Mouse (Mus musculus) MN1 (cell line): Measurements from ENCODE around the gene Tbl2.
A peak's percentile ranks its signal among the peaks of the same experiment; 100 is the strongest.

Experiments used
- DNase-seq: peaks from one replicate; pipeline ENCODE4 v3.0.0-alpha.2; 2016; ENCODE audit warnings: low spot score

The Tbl2 gene

DNA sequence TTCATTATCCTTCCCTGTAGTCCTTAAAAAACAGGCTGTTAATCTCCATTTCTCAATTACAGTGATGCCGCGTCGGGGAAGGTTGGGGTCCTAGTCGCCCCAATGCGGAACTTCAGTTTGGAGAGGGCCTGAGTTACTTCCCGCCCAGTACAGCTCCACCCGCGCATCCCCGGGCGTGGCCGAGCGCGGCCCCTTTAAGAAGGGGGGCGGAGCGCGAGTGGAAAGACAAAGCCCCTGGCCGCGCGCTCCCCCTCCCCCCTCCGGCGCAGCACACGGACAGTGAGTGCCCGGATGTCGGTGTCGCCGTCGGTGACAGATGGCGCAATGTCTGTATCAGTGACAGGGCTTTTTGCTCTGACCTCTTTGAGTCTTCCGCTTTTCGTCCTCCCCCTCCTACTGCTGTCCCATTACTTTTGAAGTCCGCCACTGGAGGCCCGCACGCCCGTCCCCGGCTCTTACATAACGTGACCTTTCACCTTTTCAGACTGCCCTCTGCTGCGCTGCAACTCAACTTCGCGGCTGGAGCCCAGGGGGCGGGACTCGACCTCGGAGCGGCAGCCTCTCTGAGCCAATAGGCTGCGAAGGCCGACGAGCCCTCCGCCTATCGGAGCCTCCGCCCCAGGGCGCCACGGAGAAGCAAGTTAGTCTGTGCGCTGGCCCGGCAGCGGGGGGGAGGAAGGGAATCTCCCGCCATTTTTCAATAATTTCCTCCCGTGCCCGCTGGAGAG is 37.3 kb downstream of the Tbl2 start, which contains the start of gene Baz1b:
Gene Baz1b (plus strand): TSS at position 644 of the 728 bp plus-strand sequence.
- peak; percentile 100 for DNase-seq

DNA sequence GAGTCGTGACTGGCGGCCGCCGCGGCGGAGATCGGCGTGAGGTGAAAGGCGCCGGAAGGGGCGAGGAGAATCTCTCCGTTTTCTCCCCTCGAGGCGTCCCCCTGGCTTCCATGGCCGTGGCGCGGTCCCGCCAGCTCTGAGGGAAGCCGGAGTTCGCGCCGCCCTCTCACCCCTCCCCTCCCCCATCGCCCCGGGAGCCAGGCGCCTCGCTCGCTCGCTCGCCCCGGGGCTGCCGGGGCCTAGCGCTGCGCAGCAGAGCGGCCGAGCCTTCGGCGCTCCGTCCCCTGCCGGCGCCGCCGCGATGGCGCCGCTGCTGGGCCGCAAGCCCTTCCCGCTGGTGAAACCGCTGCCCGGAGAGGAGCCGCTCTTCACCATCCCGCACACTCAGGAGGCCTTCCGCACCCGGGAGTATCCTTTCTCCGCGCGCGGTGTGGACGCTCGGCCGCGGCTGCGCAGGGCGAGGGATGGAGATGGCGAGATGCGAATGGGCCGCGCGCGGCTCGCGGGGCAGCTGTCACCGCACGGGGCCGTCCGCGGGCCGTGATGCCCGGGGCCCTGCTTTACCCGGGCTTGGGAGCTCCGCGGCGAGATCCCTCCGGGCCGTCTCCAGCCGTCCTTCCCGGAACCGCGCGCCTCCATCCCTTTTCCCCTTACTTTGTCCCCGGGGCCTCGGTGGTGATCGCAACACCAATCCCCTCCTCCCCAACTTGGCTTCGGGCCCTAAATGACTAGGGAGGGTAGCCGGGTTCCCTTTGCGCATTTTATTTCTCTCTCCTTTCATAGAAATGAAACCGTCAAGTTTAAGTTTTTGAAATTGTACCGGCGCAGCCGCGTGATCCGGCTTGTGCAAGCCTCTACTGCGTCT is 38.1 kb downstream of the Tbl2 start:
- no peak for DNase-seq

DNA sequence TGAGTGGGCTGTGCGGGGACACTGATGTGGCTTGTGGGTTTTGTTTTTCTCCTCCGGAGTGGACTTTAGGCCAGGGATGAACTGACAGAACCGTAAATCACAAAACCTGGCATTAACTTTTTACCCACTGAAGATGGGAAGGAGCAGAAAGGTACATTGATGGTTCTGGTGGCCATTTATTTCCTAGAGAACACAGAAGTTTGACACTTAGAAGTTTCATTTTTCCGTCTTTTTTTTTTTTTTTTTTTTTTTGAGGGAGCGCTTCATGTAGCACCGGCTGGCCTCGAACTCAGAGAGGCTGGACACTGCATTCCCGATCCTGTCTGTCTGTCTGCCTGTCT is 38.7 kb downstream of the Tbl2 start:
- no peak for DNase-seq

DNA sequence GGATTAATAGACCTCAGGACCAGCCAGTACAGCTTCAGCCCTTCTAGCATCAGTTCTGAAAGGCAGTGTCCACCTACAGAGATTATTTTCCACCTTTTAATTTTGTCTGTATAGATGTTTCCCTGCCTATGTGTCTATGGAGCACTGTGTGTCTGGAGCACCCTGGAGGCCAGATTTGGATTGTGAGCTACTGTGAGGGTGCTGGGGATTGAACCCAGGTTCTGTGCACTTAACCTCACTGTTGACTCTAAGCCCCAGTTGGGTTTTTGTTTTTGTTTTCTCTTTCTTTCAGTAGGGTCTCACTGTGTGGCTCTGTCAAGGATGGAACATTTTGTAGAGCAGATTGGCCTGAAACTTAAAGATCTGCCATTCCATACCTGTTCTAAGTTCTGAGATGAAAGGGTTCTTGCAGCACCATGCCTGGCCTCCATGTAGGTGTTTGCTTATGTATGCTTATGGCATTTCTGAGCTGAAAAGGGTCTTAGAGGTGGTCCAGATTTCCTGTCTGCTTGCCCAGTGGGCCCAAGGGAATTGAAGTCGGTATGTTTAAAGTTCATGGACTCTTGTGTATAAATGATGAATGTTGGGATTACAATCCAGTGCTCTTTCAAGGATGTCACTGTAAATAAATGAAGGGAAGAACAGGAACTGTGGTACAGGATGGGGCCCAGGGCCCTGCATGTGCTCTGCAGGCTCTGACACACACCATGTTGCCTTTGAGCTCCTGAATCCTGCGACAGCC is 40.0 kb downstream of the Tbl2 start:
- no peak for DNase-seq

DNA sequence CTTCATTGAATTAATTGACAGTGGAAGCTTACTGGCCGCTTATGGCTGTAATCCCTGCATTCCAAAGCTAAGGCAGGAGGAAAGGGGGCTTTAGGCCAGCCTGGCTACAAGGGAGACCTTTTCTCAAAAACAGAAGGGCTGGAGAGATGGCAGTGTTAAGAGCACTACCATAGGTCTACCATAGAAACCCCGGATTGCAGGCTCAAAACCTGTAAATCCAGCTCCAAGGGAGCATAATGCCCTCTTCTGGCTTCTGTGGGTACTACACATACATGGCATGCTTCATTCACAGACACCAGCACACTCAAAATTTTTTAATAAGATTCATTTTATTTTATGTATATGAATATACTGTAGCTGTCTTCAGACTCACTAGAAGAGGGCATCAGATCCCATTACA is 42.2 kb downstream of the Tbl2 start:
- DNase-seq, result peak; percentile 79

DNA sequence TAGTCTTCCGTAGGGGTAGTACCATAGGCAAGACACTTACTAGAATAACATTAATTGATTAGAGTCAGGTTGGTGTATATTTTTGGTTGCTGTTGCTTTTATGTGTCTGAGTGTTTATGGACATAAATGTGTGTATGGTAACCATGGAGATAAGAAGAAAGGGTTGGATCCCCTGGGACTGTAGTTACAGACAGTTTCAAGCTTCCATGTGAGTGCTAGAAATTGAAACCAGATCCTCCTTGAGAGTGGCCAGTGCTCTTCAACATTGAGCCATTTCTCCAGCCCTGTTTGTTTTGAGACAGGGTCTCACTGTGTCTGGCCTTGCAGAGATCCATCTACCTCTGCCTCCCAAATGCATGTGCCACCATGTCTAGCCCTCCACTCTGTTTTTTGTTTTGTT is 43.0 kb downstream of the Tbl2 start:
- peak; percentile 81 for DNase-seq

DNA sequence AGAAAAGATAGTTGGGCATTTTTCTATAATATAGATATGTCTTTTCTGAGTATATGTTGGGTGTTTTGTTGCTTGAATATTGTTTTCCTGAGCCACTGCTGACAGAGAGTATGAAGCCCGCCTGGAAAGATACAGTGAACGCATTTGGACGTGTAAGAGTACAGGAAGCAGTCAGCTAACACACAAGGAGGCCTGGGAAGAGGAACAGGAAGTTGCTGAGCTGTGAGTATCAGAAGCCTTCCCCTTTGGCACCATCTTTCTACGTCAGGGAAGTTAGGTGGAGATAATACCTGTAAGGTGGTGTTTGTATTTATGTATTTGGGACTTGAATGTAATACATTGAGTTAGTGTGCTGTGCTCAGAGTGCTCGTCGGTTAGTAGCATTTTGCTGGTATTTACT is 46.9 kb downstream of the Tbl2 start:
- DNase-seq, result no peak

DNA sequence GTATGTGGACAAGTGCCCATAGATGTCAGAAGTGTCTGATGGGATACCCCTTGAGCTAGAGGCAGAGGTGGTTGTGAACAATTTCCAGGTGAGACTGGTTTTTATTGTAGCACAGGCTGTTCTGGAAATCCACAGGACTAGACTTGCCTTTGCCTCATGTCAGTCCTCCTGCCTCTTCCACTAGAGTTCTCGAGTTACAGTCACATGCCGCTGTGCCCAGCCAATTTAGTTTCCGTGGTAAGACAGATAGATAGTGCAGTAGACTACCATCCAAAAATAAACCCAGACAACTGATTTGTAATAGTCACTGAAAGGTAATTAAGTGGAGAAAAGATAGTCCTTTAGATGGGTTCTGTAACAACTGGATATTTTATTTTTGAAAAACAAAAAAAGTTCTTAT is 53.3 kb downstream of the Tbl2 start:
- no peak for DNase-seq

DNA sequence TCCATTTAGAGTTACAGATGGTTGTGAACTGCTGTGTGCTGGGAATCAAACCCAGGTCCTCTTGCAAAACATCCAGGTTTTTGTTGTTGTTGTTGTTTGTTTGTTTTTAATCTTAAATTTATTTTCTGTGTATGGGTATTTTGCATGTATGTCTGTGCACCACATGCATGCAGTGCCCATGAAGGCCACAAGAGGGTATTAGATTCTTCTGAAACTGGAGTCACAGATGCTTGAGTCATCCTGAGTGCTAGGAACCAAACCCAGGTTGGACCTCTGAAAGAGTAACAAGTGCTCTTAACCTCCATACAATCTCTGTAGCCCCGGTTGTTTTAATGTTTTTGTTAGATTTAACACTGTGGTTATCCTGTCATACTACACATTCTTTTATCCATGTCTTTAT is 58.7 kb downstream of the Tbl2 start:
- DNase-seq, result no peak
